Mouse (Mus musculus) intestine, embryonic 14.5 days (tissue): Measurements from ENCODE around the gene B4galt5. TPM values are rescaled to one million over a fixed set of nuclear protein-coding genes. Genes with fewer than 3 reads are reported as not detected.

Experiments used
- ATAC-seq: fragments of 200-750 bp; cut with Nextera tagmentation; replicated peaks from 2 replicates; pipeline ENCODE4 v1.8.0; 2017; ENCODE audit warnings: low read depth, moderate number of reproducible peaks, moderate TSS enrichment, moderate library complexity; ENCODE audit not compliant: low FRiP score, low TSS enrichment
- DNase-seq: peaks from one replicate; pipeline ENCODE4 v3.0.0-alpha.2; 2018; ENCODE audit warnings: low spot score
- H3K27ac ChIP-seq: fragments of 300-500 bp; sonication (generic); 2 replicates; pipeline ENCODE4 v1.5.1; 2014; ENCODE audit warnings: low read depth, mild to moderate bottlenecking, control low read depth
- H3K27me3 ChIP-seq: fragments of 300-500 bp; sonication (generic); replicated peaks from 2 replicates; pipeline ENCODE4 v1.6.1; 2014; ENCODE audit warnings: low read length, control low read depth; ENCODE audit not compliant: control insufficient read depth, insufficient read depth
- H3K36me3 ChIP-seq: fragments of 300-500 bp; sonication (generic); 2 replicates; pipeline ENCODE4 v1.6.1; 2014; ENCODE audit warnings: low read length, control low read depth; ENCODE audit not compliant: control insufficient read depth, insufficient read depth
- H3K4me1 ChIP-seq: fragments of 300-500 bp; sonication (generic); replicated peaks from 2 replicates; pipeline ENCODE4 v1.6.1; 2014; ENCODE audit warnings: low read length, control low read depth, mixed read lengths; ENCODE audit not compliant: control insufficient read depth, insufficient read depth
- H3K4me2 ChIP-seq: fragments of 300-500 bp; sonication (generic); 2 replicates; pipeline ENCODE4 v1.6.1; 2014; ENCODE audit warnings: low read length
- H3K4me3 ChIP-seq: fragments of 300-500 bp; sonication (generic); 2 replicates; pipeline ENCODE4 v1.5.1; 2014; ENCODE audit warnings: low read depth, low read length, control low read depth, mixed read lengths
- H3K9ac ChIP-seq: fragments of 300-500 bp; sonication (generic); 2 replicates; pipeline ENCODE4 v1.6.1; 2014; ENCODE audit warnings: mild to moderate bottlenecking, low read length
- H3K9me3 ChIP-seq: fragments of 300-500 bp; sonication (generic); 2 replicates; pipeline ENCODE4 v1.6.1; 2016; ENCODE audit warnings: low read length, control low read depth; ENCODE audit not compliant: control insufficient read depth
- WGBS: fragments of 180-500 bp; shearing (Covaris S2); extraction: QIAGEN DNeasy Blood & Tissue Kit; methylation state at CpG from one replicate; pipeline ENCODE4 v1.1.7; 2014; 5-methylcytosine and 5-hydroxymethylcytosine counted together
- polyA plus RNA-seq: library from polyadenylated mRNA; unstranded; fragments of >200 nt; fragmentation: Nextera tagmentation; extraction: Ambion mirVana; gene quantifications from 2 replicates; pipeline ENCODE4 v1.2.1, GENCODE M21; 2014

Gene B4galt5
- polyA plus RNA-seq, 1 experiment from 2014 or later, result 10.6 TPM

- Histone ChIP-seq H3K36me3 (peaks cover 48% of the 10 kb centered on the region), H3K9me3 (no peaks in the 10 kb centered on the region), H3K27ac (no peak overlapping the region), H3K27me3 (no peaks in the 10 kb centered on the region), H3K4me2 (no peak overlapping the region), H3K9ac (no peak overlapping the region), H3K4me1 (peaks cover 2% of the 10 kb centered on the region), H3K4me3 (no peak overlapping the region)
- no peak for ATAC-seq
- no peak for DNase-seq
- WGBS, result 89% methylated on average over 7 of the region's 7 CpGs
Observed at GRCm38 (mm10) chr2:167301601-167302000, 47.4 kb downstream of the B4galt5 start.

DNA sequence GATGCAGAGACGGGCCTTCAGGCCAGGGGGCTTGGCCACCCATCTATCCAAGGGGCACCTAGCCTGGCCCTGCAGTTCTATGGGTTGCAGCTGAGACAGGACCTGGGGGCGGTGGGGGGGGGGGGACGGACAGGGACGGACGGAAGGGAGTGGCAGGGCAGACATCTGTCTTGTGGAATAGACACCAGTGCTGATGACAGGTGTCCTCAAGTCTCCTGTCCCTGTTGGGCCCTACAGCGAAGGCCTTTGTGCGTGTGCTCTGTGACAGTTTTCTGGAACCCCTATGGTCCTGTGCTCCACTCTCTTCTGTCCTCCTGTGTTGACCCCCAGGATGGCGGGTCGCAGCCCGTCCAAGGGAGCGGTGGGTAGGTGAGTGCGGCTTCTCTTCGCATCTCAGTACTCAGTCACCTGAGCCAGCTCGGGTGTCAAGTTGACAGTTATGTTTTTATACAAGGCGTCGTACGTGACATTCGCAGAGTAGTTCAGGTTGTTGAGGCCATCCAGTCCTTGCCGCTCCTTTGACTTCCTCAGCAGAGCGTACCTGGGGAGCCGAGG lies 48.0 kb downstream of the B4galt5 start:
- Histone ChIP-seq H3K9me3 (no peaks in the 10 kb centered on the region), H3K4me2 (no peak overlapping the region), H3K27me3 (no peaks in the 10 kb centered on the region), H3K36me3 (peaks cover 42% of the 10 kb centered on the region), H3K4me3 (no peak overlapping the region), H3K4me1 (no peaks in the 10 kb centered on the region; the same call in 1 of the 2 replicates), H3K27ac (no peak overlapping the region), H3K9ac (no peak overlapping the region)
- 91% methylated on average over 21 of the region's 21 CpGs for WGBS
- DNase-seq (no peak), ATAC-seq (no peak)

GRCm38 (mm10) chr2:167299861-167300667 lies 48.9 kb downstream of the B4galt5 start:
- Histone ChIP-seq H3K4me1 (peaks cover under 1% of the 10 kb centered on the region; the same call in 1 of the 2 replicates), H3K4me3 (no peak overlapping the region), H3K9me3 (no peaks in the 10 kb centered on the region), H3K9ac (no peak overlapping the region), H3K27me3 (no peaks in the 10 kb centered on the region), H3K4me2 (no peak overlapping the region), H3K27ac (0 out of 2 replicates have a peak overlapping the region, but pooled peaks have one; percentile 14), H3K36me3 (peaks cover 35% of the 10 kb centered on the region)
- WGBS, result 63% methylated on average over 6 of the region's 6 CpGs
- ATAC-seq (peak; percentile 34), DNase-seq (no peak)

- ATAC-seq (peak; percentile 67), DNase-seq (peak; percentile 60)
- H3K4me3 ChIP-seq, result no peak overlapping the region
- H3K4me2 ChIP-seq, result no peak overlapping the region
- WGBS, result 64% methylated on average over 27 of the region's 27 CpGs
- H3K9ac ChIP-seq, result no peak overlapping the region
- no peaks in the 10 kb centered on the region for H3K27me3 ChIP-seq
- H3K36me3 ChIP-seq, result peaks cover 30% of the 10 kb centered on the region; the same call in 1 of the 2 replicates
- no peaks in the 10 kb centered on the region for H3K9me3 ChIP-seq
- peaks cover 4% of the 10 kb centered on the region; the same call in 1 of the 2 replicates for H3K4me1 ChIP-seq
- H3K27ac ChIP-seq, result peak overlapping the region; percentile 16; the same call in 1 of the 2 replicates
Observed at GRCm38 (mm10) chr2:167298729-167299705, 50.0 kb downstream of the B4galt5 start.

DNA sequence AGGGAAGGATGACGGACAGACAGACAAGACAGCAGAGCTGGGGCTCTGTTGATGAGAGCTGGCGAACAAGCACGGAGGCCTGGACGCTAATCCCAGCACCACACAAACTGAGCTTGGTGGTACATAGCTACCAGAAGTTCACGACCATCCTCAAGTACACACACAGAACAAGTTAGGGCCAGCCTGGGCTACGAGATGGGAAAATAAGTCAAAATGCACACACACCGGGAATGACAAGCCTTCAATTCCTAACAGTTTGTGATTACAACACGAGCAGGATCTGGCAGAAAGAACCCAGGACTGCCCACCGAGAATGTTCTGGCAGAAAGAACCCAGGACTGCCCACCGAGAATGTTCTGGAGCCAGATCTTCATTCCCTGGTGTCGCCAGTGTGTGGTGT lies 51.0 kb downstream of the B4galt5 start:
- WGBS, result 93% methylated on average over 11 of the region's 11 CpGs

DNA sequence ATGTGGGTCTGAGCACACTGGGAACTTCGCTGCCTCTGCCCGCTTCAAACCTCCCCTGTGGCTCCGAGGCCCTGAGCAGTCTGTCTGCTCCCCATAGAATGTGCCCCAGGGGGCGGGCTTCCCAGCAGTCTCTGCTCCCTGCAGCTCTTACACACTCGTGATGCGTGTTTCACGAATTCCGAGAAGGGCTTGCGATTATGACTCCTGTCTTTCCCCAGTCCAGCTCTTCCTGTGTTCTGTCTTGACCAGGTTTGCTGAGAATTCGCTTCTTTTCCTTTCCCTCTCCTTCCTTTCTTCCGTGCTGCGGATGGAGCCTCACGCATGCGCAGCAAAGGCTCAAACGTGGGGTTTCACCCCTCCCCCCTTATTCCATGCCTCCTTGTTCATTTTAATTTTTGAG lies 54.1 kb downstream of the B4galt5 start:
- H3K4me3 ChIP-seq, result peak overlapping the region; percentile 8; the same call in 1 of the 2 replicates
- WGBS, result 61% methylated on average over 15 of the region's 15 CpGs
- no peak for ATAC-seq

More for the DNA sequence above, 51.0 kb downstream of the B4galt5 start:
- no peaks in the 10 kb centered on the region for H3K27me3 ChIP-seq
- H3K4me1 ChIP-seq, result peaks cover 8% of the 10 kb centered on the region
- no peak overlapping the region for H3K4me3 ChIP-seq
- H3K4me2 ChIP-seq, result no peak overlapping the region
- ATAC-seq (no peak), DNase-seq (no peak)
- H3K9me3 ChIP-seq, result no peaks in the 10 kb centered on the region
- H3K27ac ChIP-seq, result no peak overlapping the region
- H3K36me3 ChIP-seq, result peaks cover 26% of the 10 kb centered on the region; the same call in 1 of the 2 replicates
- no peak overlapping the region for H3K9ac ChIP-seq

GRCm38 (mm10) chr2:167294216-167294615 lies 54.8 kb downstream of the B4galt5 start:
- no peak overlapping the region for H3K9ac ChIP-seq
- no peaks in the 10 kb centered on the region for H3K9me3 ChIP-seq
- 75% methylated on average over 7 of the region's 7 CpGs for WGBS
- ATAC-seq (no peak), DNase-seq (no peak)
- peaks cover 16% of the 10 kb centered on the region for H3K4me1 ChIP-seq
- H3K27ac ChIP-seq, result no peak overlapping the region
- no peak overlapping the region for H3K4me3 ChIP-seq
- H3K36me3 ChIP-seq, result peaks cover 4% of the 10 kb centered on the region; the same call in 1 of the 2 replicates
- H3K4me2 ChIP-seq, result no peak overlapping the region
- H3K27me3 ChIP-seq, result no peaks in the 10 kb centered on the region

More for the DNA sequence above, 54.1 kb downstream of the B4galt5 start:
- peaks cover 16% of the 10 kb centered on the region for H3K4me1 ChIP-seq
- no peak overlapping the region for H3K4me2 ChIP-seq
- no peak for DNase-seq
- H3K27ac ChIP-seq, result no peak overlapping the region
- H3K36me3 ChIP-seq, result peaks cover 9% of the 10 kb centered on the region; the same call in 1 of the 2 replicates
- H3K9me3 ChIP-seq, result no peaks in the 10 kb centered on the region
- no peak overlapping the region for H3K9ac ChIP-seq
- no peaks in the 10 kb centered on the region for H3K27me3 ChIP-seq
